Mouse (Mus musculus): ENCODE data around the gene Map1s. TPM values are rescaled to one million over a fixed set of nuclear protein-coding genes. Genes with fewer than 3 reads are reported as not detected.

Gene Map1s
- total RNA-seq, 2 experiments from 2014 or later: 18.9 to 19.8 TPM

DNA sequence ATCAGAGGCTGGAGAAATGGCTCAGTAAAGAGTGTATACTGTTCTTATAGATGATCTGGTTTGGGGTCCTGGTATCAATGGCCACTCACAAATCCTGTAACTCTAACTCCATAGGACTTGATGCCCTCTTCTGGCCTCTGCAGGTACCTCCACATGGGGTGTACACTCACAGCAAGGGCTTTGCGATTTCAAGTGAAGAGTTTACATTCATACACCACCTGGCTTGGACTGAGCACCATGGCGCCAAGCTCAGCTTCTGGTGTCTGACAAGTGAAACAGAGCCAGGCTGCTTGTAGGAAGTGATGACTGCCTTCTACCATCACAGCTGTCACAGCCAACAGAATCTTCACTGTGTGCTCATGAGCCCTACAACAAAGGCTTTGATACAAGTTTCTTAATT is 35.7 kb downstream of the Map1s start:
- DNase-seq: no peak

DNA sequence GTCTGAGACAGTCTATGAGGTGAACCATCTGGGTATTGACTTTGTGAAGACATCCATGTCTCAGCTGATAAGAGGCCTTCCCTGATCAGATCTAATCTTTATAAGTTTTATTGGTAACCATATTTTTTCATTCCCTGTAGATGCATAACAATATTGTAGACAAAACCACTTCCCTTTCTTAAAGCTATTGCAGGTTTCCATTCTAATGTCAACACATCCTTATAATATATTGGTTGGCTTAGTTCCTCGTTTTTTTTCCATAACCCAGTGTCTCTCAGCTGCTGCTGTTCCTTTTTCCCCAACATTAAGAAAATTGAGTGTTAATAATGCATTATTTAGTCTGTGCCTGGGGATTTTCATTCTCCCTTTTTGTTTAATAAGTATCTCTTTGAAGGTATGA is 37.5 kb downstream of the Map1s start:
- no peak for DNase-seq

DNA sequence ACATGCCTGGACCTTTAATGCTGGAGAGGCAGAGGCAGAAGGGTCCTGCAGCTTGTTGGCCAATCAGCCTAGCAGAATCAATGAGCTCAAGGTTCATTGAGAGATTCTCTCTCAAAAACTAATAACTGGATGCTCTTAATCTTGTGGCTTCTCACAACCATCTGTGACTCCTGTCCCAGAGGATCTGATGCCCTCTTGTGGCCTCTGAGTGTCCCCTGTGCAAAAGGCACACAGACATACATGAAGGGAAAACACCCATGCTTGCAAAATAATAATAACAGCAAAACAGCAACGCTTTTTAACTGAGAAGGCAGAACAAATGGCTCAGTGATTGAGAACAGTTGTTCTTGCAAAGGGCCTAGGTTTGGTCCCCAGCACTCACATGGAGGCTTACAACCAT is 44.1 kb downstream of the Map1s start:
- DNase-seq: no peak

DNA sequence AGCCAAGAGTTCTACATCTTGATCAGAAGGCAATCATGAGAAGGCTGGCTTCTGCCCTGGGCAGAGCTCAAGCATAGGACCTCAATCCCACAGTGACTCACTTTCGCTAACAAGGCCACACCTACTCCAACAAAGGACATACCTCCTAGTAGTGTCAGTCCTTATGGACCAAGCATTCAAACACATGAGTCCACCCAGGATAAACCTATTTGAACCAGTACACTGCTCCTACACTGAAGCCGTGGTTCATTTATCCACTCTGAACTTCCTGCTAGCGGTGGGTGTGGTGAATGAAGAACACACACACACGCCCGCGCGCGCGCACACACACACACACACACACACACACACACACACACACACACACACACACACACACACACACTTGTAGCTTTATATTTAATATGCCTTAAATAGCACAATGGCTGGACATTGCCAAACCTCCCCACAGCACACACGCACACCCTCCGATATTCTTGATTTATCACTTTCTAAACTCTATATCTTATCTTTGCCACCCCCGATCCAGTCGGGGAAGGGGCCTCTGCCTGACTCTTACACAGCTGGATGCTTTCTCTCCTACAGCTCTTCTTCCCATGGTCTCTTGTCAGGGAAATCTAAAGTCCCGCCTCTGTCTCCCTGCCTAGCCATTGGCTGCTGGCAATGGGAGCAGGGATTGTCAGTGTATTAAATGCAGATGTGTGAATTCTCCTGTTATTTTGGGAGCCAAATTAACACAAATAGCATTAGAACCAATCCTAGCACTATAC is 55.2 kb downstream of the Map1s start:
- DNase-seq: no peak

DNA sequence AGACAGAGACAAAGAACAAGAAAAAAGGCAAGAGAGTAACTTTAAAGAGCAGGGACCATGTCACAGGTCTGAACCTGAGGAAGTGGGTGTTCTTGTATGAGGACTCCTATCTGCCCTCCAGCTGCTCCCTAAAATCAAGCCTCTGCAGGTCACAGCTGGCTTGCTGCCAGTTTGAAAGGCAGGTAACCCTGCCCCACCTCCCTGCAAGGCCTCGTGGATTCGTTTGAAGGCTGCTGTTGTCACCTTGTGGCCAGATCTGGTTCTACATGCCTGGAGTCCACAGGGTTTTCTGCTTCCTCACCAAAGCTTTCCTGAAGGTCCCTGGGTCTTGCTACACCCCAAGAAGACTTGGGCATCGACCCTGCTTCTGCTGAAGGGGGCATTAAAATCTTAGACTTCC is 58.4 kb downstream of the Map1s start:
- peak; percentile 11 to 33 for DNase-seq

DNA sequence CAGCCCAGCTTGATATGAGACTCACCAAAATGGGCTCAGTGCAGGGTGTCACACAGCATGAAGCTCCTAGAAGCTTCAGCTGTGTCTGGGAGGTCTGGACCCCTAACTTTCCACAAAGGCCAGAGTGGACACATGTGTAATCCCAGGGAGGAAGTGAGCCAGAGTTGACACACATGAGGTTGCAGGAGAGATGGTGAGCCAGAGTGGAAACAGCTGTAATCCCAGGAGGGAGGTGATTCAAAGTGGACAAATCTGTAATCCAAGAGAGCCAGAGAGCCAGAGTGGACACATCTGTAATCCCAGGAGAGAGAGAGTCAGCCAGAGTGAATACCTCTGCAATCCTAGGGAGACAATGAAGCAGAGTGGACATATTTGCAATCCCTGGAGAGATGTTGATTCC is 59.1 kb downstream of the Map1s start:
- DNase-seq: peak in 1 of 2 experiments; percentile 30

Small RNA genes within 50 kb of the gene (microRNA-seq; reads per million reads assigned to microRNA genes)
- gene Mir1969: 0 to 0.38 reads per million in 2 experiments
- gene Mir7067: 0.54 to 0.76 reads per million in 2 experiments

Other genes with a start within 250 kb of the Map1s start
- 10 to 100 TPM; 40.5 to 41.1 TPM for gene Pgpep1, start 245.5 kb upstream of the Map1s start, total RNA-seq (2021)
- 10 to 100 TPM; 66.7 to 73.1 TPM for gene Lsm4, start 232.7 kb upstream of the Map1s start, total RNA-seq (2021)
- 100 to 1,000 TPM; 129 to 138 TPM for gene Jund, start 207.0 kb upstream of the Map1s start, total RNA-seq (2021)
- gene Iqcn, start 202.5 kb upstream of the Map1s start, total RNA-seq (2021): under 1 TPM in 1 of 2 experiments, not detected in 1; 0.05 TPM
- not detected for gene Gm3336, start 187.4 kb upstream of the Map1s start, total RNA-seq (2021)
- gene Pde4c, start 182.2 kb upstream of the Map1s start, total RNA-seq (2021): 1 to 10 TPM; 1.4 to 2.0 TPM
- 10 to 100 TPM; 40.3 to 49.2 TPM for gene Rab3a, start 151.3 kb upstream of the Map1s start, total RNA-seq (2021)
- gene Mpv17l2, start 145.0 kb upstream of the Map1s start, total RNA-seq (2021): 10 to 100 TPM; 26.9 to 27.5 TPM
- gene Pik3r2, start 129.2 kb upstream of the Map1s start, total RNA-seq (2021): 10 to 100 TPM; 19.7 to 21.4 TPM
- gene Mast3, start 100.9 kb upstream of the Map1s start, total RNA-seq (2021): 1 to 10 TPM; 6.8 to 9.8 TPM
- gene Il12rb1, start 97.5 kb upstream of the Map1s start, total RNA-seq (2021): under 1 TPM; 0.15 to 0.31 TPM
- gene Arrdc2, start 66.2 kb upstream of the Map1s start, total RNA-seq (2021): 10 to 100 TPM; 14.8 to 29.0 TPM
- 10 to 100 TPM; 13.7 to 14.4 TPM for gene Kcnn1, start 42.7 kb upstream of the Map1s start, total RNA-seq (2021)
- gene Ccdc124, start 32.0 kb upstream of the Map1s start, total RNA-seq (2021): 10 to 100 TPM; 42.4 to 46.2 TPM
- not detected for gene Slc5a5, start 13.2 kb upstream of the Map1s start, total RNA-seq (2021)
- gene Rpl18a, start 8.5 kb upstream of the Map1s start, total RNA-seq (2021): 1,000 to 10,000 TPM; 1,029 to 1,075 TPM

All from heart, adult 18-20 months (tissue).